Mouse (Mus musculus) lung, embryonic 15.5 days (tissue): ENCODE measurements around the gene Mast2. TPM values are rescaled to one million over a fixed set of nuclear protein-coding genes. Genes with fewer than 3 reads are reported as not detected.

ENCODE experiments used
- ATAC-seq: fragments of 200-750 bp; cut with Nextera tagmentation; 2 replicates; pipeline ENCODE4 v1.8.0; 2017; ENCODE audit warnings: moderate number of reproducible peaks, borderline replicate concordance; ENCODE audit not compliant: low FRiP score, low TSS enrichment; ENCODE audit errors: extremely low read depth
- H3K27ac ChIP-seq: fragments of 300-500 bp; sonication (generic); 2 replicates; pipeline ENCODE4 v1.5.1; 2015; ENCODE audit warnings: moderate library complexity, mild to moderate bottlenecking, inconsistent platforms
- H3K27me3 ChIP-seq: fragments of 300-500 bp; sonication (generic); 2 replicates; pipeline ENCODE4 v1.6.1; 2015; ENCODE audit warnings: inconsistent platforms
- H3K36me3 ChIP-seq: fragments of 300-500 bp; sonication (generic); 2 replicates; pipeline ENCODE4 v1.6.1; 2015; ENCODE audit warnings: inconsistent platforms
- H3K4me1 ChIP-seq: fragments of 300-500 bp; sonication (generic); 2 replicates; pipeline ENCODE4 v1.6.1; 2015; ENCODE audit warnings: inconsistent platforms
- H3K4me2 ChIP-seq: fragments of 300-500 bp; sonication (generic); 2 replicates; pipeline ENCODE4 v1.6.1; 2015; ENCODE audit warnings: inconsistent platforms, mild to moderate bottlenecking, moderate library complexity
- H3K4me3 ChIP-seq: fragments of 300-500 bp; sonication (generic); 2 replicates; pipeline ENCODE4 v1.5.1; 2015; ENCODE audit warnings: mild to moderate bottlenecking, inconsistent platforms
- H3K9ac ChIP-seq: fragments of 300-500 bp; sonication (generic); 2 replicates; pipeline ENCODE4 v1.6.1; 2015; ENCODE audit warnings: inconsistent platforms
- H3K9me3 ChIP-seq: fragments of 300-500 bp; sonication (generic); 2 replicates; pipeline ENCODE4 v1.6.1; 2016; ENCODE audit warnings: inconsistent platforms
- WGBS: fragments of 180-500 bp; shearing (Covaris S2); methylation state at CpG from one replicate; pipeline ENCODE4 v1.1.7; 2015; 5-methylcytosine and 5-hydroxymethylcytosine counted together
- polyA plus RNA-seq: library from polyadenylated mRNA; unstranded; fragments of >200 nt; fragmentation: Nextera tagmentation; extraction: Ambion mirVana; gene quantifications from 2 replicates; pipeline ENCODE4 v1.2.1, GENCODE M21; 2015

Gene Mast2
- polyA plus RNA-seq, result 14.8 and 16.1 TPM in 2 replicates

DNA sequence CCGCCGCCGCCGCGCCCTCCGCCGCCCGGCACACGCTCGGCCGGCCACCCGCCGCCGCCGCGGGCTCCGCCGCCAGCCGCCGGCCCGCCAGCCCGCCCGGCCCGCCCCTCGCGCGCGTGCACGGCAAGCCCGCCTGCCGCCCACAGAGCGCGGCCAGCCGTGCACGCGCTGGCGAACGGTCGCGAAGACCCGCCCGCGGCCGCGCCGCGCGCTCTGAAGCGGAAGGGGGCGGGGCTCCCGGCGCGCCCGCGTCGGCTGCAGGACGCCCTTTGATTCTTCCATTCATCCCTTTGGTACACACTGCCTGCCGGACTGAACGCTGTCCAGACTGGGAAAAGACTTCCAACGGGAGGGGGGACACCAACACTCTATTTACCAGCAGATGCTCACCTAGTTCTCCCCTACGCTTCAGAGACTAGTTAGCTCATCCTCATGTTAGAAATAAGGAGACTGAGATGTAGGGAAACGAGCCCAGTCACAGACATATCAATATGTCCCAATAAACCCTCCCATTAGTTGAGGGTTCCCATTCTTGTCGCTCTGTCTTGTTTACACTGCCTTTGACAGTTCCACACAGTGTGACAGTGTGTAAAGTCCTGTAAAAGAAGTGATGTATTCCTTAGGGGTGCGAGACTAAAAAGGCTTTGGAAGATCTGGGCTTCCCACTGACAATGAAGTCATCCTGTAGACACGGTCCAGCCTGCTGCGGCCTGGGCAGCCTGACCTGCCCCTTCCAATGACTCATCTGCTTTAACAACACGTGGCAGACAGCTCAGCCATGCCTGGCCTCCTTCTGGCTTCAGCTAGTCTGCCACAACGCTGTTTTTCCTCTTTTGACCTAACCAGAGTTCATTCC, at the start of gene Mast2:
Mast2 (minus strand) TSS at position 58 of the 856 bp plus-strand sequence.
- peaks cover 18% of the 10 kb centered on the region for H3K4me1 ChIP-seq
- H3K9me3 ChIP-seq, result no peaks in the 10 kb centered on the region
- H3K4me2 ChIP-seq, result peak within 1 kb of the TSS; percentile 68
- peak within 1 kb of the TSS; percentile 92 for H3K27ac ChIP-seq
- 1% methylated on average over 39 of the region's 68 CpGs for WGBS
- peak; percentile 91 for ATAC-seq
- peak within 1 kb of the TSS; percentile 93 for H3K9ac ChIP-seq
- no peaks in the 10 kb centered on the region for H3K27me3 ChIP-seq
- peak within 1 kb of the TSS; percentile 93 for H3K4me3 ChIP-seq
- no peaks in the 10 kb centered on the region for H3K36me3 ChIP-seq

DNA sequence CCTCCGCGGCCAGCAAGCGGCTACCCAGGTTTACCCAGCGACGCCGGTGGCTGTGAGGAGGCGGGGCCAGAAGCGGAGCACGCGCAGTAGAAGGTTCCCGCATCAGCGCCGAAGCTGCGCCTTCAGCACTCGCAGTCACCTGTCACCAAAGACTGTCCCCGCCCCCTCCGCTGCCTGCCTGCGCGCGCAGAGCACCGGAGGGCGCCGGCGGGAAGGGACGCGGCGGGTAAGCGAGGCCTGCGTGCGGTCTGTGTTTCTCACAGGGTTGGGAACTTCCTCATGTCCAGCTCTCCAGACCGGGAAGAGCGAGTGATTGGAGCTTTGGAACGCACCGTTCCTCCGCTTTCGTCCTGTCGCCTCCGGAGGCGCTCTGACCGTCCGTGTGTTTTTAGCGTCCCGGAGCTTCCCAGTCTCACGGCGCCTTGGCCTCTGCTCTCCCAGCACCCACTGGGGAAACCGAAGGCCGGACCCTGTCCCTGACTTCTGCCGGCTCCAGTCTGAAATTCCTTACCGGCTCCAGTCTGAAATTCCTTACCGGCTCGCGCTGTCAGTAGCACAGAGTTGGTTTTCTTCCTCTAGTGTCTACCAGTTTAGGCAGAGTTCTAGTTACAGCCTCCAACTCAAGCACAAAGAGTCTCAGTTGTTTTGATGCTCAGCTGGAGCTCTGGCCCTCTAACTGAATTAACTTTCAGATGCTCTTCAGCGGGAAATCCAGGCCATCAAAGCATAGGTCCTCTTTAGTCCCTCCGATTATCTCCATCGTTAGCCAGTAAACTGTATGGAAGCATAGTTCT, 43.6 kb upstream of the Mast2 start, which contains the start of gene Ipp:
Ipp (plus strand) TSS at position 125 of the 794 bp plus-strand sequence.
- peak; percentile 98 for ATAC-seq
- Histone ChIP-seq H3K27me3 (no peaks in the 10 kb centered on the region), H3K36me3 (no peaks in the 10 kb centered on the region), H3K27ac (peak within 1 kb of the TSS; percentile 94), H3K9ac (peak within 1 kb of the TSS; percentile 67), H3K4me1 (peaks cover 7% of the 10 kb centered on the region), H3K4me2 (peak within 1 kb of the TSS; percentile 85), H3K4me3 (peak within 1 kb of the TSS; percentile 60), H3K9me3 (no peaks in the 10 kb centered on the region)
- under 1% methylated on average over 55 of the region's 55 CpGs for WGBS

DNA sequence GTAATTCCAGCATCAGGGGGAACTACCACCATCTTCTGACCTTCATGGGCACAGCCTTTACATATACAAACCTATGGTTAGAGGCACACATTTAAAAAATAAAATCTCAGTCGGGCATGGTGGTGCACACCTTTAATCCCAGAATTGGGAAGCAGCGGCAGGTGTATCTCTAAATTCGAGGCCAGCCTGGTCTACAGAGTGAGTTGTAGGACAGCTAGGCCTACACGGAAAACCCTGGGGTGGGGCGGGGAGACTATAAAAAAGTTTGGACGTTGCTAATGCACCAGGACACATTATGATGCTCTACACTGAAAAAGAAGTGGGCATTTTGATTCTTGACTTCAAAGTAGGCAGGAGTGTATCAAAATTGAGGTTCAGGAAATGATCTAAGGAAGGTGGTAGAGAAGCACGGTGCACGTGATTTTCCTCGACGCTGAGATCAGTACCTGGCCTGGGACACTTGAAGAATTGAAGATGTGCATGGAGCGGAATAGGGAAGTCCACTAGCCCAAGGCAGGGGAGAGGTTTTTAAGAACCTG, 43.0 kb upstream of the Mast2 start:
- H3K27ac ChIP-seq, result peak overlapping the region; percentile 94; the same call in 1 of the 2 replicates
- H3K4me1 ChIP-seq, result peaks cover 7% of the 10 kb centered on the region
- H3K27me3 ChIP-seq, result no peaks in the 10 kb centered on the region
- no peaks in the 10 kb centered on the region for H3K36me3 ChIP-seq
- H3K4me3 ChIP-seq, result peak overlapping the region; percentile 60
- peak overlapping the region; percentile 85 for H3K4me2 ChIP-seq
- ATAC-seq, result peak; percentile 4; the same call in 1 of the 2 replicates
- no peaks in the 10 kb centered on the region for H3K9me3 ChIP-seq
- 21% methylated on average over 11 of the region's 11 CpGs for WGBS
- peak overlapping the region; percentile 67 for H3K9ac ChIP-seq

DNA sequence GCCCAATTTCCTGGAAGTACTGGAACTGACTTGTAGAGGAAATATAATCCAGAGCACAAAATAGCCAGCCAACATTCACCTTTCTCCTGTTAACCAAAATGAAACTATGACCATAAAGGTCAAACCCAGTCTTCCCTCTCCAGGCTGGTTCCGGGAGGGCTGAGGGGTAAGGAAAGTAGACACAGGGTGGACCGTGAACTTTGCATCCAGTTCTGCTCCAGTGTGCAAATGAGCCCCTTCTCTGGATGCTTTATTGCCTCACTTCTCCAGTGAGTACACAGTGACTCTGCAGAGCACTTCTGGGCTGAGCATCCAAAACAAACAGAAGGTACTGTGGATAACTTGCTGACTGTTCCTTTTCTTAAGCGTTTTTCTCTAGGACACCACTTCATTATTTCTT, 36.0 kb upstream of the Mast2 start:
- Histone ChIP-seq H3K9ac (no peak overlapping the region), H3K36me3 (no peaks in the 10 kb centered on the region), H3K4me1 (no peaks in the 10 kb centered on the region), H3K27ac (no peak overlapping the region), H3K27me3 (no peaks in the 10 kb centered on the region), H3K4me2 (no peak overlapping the region), H3K9me3 (no peaks in the 10 kb centered on the region), H3K4me3 (no peak overlapping the region)
- WGBS, result 56% methylated on average over 3 of the region's 3 CpGs
- ATAC-seq, result no peak

DNA sequence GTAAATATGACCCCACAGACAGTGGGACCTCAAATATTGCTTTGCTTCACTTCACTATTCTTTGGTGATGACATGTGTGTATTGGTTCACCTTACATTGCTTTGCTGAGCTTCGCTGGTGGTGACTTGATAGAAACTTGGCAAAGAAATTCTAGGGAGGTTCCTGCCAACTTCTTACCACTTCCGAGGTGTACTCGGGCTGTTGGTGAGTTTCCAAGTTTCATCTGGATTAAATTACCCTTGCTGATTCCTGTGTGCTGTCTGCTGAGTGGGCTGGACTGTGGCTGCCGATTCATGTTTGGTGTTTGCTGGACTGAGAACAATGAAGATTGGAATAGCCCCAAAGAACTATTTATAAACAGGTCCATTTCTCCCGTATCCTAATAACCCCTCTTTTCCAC, 29.7 kb upstream of the Mast2 start:
- WGBS, result 67% methylated on average over 5 of the region's 5 CpGs
- no peak overlapping the region for H3K9ac ChIP-seq
- no peak overlapping the region for H3K27ac ChIP-seq
- no peak overlapping the region for H3K4me2 ChIP-seq
- no peaks in the 10 kb centered on the region; the same call in 1 of the 2 replicates for H3K9me3 ChIP-seq
- peaks cover 23% of the 10 kb centered on the region for H3K4me1 ChIP-seq
- no peaks in the 10 kb centered on the region for H3K36me3 ChIP-seq
- ATAC-seq, result no peak
- no peak overlapping the region for H3K4me3 ChIP-seq
- no peaks in the 10 kb centered on the region for H3K27me3 ChIP-seq

DNA sequence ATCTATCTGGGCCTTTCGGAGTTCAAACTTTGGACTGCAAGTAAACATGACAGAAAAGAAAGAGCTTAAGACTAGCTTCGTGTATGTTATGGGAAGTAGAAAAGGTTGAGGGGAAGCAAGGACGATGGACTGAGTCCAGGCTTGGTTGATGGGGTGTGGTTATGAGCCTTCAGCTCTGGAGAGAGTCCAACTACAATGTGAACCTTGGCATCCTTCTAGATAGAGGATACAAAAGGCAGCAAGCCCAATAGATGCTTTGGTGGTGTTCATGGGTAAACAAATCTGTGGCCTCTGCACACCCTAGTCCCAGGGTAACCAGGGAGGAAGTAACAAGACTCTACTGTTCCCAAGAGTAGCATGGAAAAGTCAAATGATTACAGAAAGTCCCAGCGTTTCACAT, 28.5 kb upstream of the Mast2 start:
- 36% methylated on average over 4 of the region's 4 CpGs for WGBS
- Histone ChIP-seq H3K36me3 (no peaks in the 10 kb centered on the region), H3K4me2 (peak overlapping the region; percentile 3; the same call in 1 of the 2 replicates), H3K4me1 (peaks cover 23% of the 10 kb centered on the region), H3K9ac (no peak overlapping the region), H3K4me3 (no peak overlapping the region), H3K27ac (peak overlapping the region; percentile 71), H3K27me3 (no peaks in the 10 kb centered on the region), H3K9me3 (no peaks in the 10 kb centered on the region; the same call in 1 of the 2 replicates)
- ATAC-seq, result peak; percentile 61; the same call in 1 of the 2 replicates

DNA sequence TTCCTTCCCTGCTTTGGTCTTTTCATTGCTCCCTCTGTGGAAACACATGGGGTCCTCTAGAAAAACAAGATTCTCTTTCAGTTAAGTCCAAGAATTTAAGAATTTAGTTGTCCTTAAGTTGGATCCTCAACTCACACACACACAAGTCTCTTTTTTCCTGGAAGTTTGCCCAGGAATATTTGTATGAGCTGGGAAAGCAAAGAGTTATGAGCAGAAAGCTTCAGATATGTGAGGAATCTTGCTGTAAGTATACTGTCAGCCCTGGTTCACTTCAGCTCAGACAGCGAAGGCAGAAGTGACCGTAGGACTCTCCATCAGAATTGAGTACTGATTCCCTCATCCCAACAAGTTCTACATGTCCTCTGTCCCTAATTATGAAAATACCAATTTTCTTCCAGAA, 27.9 kb upstream of the Mast2 start:
- ATAC-seq, result peak; percentile 67; the same call in 1 of the 2 replicates
- peak overlapping the region; percentile 3; the same call in 1 of the 2 replicates for H3K4me2 ChIP-seq
- H3K9ac ChIP-seq, result no peak overlapping the region
- H3K27me3 ChIP-seq, result no peaks in the 10 kb centered on the region
- H3K9me3 ChIP-seq, result no peaks in the 10 kb centered on the region; the same call in 1 of the 2 replicates
- no peak overlapping the region for H3K4me3 ChIP-seq
- no peaks in the 10 kb centered on the region for H3K36me3 ChIP-seq
- peak overlapping the region; percentile 71 for H3K27ac ChIP-seq
- peaks cover 23% of the 10 kb centered on the region for H3K4me1 ChIP-seq
- 22% methylated on average over 2 of the region's 2 CpGs for WGBS

DNA sequence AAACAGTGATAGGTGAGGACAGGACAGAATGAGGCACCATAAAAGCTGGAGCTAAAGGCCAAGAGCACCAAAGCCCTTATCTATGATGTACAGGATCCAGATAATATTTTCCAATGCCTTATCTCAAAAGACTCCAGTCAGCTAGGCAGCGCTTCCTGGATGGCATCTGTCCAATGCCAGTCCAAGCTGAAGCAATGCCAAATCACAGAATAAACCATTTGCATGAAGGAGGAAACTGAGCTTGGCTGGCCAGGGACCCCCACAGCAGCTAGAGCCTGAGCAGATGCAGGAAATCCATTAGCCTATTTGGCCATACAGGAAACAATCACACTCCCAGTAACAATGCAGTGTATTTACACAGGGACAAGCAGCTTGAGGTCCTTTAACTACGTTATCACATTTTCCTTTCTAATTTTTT, 27.1 kb upstream of the Mast2 start:
- no peak overlapping the region for H3K4me3 ChIP-seq
- peaks cover 23% of the 10 kb centered on the region for H3K4me1 ChIP-seq
- WGBS, result 25% methylated on average over 2 of the region's 2 CpGs
- peak overlapping the region; percentile 71 for H3K27ac ChIP-seq
- no peak overlapping the region for H3K4me2 ChIP-seq
- ATAC-seq, result peak; percentile 84
- H3K9ac ChIP-seq, result no peak overlapping the region
- H3K27me3 ChIP-seq, result no peaks in the 10 kb centered on the region
- H3K36me3 ChIP-seq, result no peaks in the 10 kb centered on the region
- H3K9me3 ChIP-seq, result no peaks in the 10 kb centered on the region; the same call in 1 of the 2 replicates

DNA sequence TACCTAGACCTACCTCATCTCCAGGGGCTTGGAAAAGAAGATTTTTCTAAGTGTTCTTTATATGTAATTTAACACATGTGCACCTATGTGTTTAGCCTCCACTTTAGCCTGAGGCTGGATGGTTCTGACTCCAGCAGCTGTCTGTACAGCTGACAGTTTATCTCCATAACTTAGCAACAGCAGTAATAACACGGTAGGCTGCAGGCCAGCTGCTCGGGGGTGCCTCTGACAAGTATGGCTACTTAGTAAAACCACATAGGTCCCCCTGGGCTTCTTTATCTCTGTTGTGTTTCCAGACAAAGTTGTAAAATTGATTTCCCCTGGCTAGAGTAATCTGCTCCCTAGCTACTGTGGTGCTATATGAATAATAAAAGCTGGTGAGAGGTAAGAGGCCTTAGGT, 19.5 kb upstream of the Mast2 start:
- no peaks in the 10 kb centered on the region; the same call in 1 of the 2 replicates for H3K4me1 ChIP-seq
- H3K9me3 ChIP-seq, result no peaks in the 10 kb centered on the region
- no peak overlapping the region for H3K4me3 ChIP-seq
- no peaks in the 10 kb centered on the region for H3K36me3 ChIP-seq
- H3K27me3 ChIP-seq, result no peaks in the 10 kb centered on the region
- H3K27ac ChIP-seq, result no peak overlapping the region
- H3K4me2 ChIP-seq, result no peak overlapping the region
- no peak for ATAC-seq
- 37% methylated on average over 2 of the region's 2 CpGs for WGBS
- no peak overlapping the region for H3K9ac ChIP-seq

DNA sequence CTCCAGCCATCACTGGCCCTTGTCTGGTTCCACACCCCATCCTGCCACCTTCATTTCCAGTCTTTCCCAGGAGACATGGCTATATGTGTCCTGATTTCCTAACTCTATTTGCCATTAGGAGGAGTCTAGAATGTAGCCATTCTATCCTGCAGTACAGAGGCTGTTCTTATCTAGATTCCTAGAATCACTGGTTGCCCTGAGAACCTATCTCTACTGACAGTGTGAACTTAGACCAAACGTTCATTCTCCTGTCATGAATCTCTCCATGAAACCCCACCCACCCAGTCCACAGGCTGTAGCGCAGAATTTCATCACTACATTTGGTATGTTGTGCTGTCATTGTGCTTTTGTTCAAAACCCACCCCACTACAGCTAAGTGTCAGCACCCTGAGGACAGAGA, 17.3 kb upstream of the Mast2 start:
- ATAC-seq, result no peak
- no peak overlapping the region for H3K4me2 ChIP-seq
- H3K36me3 ChIP-seq, result no peaks in the 10 kb centered on the region
- WGBS, result 53% methylated on average over 2 of the region's 2 CpGs
- H3K27me3 ChIP-seq, result no peaks in the 10 kb centered on the region
- H3K9ac ChIP-seq, result no peak overlapping the region
- no peaks in the 10 kb centered on the region; the same call in 1 of the 2 replicates for H3K4me1 ChIP-seq
- no peak overlapping the region for H3K27ac ChIP-seq
- H3K9me3 ChIP-seq, result no peaks in the 10 kb centered on the region
- no peak overlapping the region for H3K4me3 ChIP-seq
